Mouse (Mus musculus): ENCODE measurements around the gene Suclg2.

Gene Suclg2

DNA sequence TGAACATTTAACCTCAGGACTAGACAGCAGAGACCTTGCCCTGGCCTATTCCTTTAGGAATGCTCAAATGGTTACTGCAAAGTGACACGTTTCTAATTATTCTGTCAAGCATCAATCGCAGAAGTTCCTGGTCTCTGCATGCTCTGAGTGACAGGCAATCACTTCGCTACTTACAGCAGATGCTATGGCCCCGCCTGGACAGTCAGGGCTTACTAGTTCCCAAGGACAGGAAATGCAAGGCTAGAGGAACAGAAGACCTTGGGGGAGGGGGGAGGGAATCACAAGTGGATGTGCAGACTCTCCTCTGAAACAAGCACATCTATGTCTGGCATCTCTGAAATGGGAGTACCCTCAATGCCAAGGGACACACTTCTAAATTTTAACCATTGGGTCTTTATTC is 167.6 kb downstream of the Suclg2 start:
- DNase-seq, result no peak

DNA sequence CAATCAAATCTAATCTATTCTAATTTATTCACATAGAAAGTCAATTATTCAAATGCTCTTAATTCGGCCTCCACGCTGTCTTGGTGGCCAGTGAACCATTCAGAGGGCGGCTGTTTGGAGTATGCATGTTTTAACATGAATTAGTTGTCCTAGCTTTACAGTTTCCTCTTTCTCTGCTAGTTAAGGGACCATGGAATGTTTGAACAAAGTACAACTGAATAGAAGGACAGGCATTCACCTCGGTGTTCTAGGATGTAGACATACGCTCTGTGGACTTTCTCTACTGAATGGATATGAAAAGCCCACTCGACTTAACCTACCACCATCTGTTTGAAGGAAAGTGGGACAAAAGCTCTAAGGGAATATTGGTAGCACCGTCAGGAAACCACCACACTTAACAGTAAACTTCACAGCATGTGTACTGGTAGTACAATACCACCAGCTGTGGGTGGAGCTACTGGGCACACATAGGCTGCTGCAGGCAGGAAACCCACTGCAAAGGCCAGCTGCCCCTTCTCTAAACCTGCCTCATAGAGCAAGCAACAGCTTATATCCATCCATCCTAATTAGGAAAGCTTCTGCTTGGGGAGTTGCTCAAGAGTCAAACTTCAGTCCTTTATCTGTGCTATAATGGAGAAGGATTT is 172.3 kb downstream of the Suclg2 start:
- no peak for DNase-seq

DNA sequence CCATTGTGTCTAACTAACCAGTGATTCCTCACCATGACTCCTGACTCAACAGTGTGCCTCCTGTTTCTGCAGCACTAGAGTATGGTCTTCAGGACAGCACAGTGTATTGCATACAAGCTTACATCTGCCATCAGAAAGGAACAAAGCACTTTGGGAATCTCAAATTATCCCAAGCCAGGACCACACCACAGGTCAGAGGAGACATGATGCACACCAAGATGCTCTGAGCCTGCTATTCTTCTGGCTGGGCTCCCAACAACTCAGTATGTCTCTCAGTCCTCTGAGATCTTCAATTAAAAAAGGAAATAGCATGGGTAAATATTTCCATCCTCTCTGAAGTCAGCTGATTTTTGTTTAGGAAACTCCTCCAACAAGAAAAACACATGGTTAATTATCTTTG is 172.9 kb downstream of the Suclg2 start:
- no peak for DNase-seq

DNA sequence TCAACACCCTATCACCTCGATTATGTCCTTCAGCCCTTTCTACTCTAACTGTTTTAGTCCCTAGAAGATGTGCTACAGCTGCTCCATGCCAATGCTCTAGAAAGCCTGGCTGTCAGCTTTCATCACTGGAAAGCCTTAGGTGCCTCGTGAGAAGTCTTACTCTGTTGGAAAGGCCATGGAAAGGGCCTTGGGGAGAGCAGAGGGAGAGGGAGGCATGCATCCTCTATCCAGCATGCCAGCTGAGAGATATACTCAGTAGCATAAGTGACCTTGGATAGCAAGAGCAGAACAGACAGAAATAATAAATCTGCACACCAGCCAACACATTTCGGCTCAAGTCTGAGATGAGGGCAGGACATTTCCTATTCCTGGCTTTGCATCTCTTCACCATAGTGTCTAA is 173.3 kb downstream of the Suclg2 start:
- DNase-seq, result no peak

DNA sequence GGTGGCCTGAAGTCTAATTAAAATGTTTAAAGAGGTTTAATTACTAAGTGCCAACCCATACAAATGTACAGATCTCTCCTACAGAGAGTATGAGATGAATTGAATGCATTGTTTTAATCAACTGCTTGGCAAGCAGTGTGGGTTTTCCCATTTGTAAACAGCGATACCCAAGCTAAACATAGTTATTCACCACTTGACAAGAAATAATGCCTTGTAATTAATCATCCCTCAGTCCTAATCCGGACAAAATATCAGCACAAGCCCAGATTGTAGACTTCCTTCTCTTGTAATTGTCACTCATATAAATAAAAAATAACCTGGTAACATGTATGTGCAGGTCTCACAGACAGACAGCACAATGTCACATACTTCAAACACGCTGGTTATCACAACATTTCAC is 183.4 kb downstream of the Suclg2 start:
- DNase-seq, result no peak

DNA sequence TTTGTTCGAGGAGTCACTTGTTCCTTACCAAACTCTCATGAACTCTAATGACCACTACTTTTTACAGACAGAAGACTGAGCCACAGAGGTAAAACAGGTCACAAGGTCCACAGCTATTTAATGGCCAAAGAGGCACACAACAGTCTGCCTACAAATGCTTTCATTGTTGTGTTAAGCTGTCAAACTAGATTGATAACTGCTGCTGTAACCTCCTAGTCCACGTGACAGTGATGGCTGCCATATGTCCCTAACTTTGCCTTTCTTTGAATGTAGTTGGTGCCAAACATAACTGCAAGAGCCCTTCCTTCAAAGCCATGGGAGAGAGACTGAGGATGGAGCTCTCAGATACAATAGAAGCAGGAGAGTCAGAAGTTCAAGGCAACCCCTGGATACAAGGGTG is 198.8 kb downstream of the Suclg2 start:
- DNase-seq, result no peak

DNA sequence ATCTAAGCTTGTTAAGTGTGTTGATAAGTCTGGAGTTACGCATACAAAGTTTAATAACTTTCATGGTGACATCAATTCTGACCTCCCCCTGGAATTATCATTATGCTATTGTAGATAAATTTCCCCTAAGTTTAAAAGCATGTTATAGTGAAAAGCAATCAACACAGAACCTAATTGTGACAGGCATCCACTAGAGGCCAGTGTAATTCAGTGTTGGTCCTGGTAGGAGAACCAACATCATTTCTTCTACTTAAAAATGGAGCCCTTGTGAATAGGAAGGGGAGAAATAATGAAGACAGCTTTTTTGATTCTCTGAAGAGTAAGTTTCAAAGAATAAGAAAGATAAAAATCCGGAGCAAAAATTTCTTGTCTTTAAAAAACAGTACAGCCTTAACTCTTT is 200.2 kb downstream of the Suclg2 start:
- no peak for DNase-seq

DNA sequence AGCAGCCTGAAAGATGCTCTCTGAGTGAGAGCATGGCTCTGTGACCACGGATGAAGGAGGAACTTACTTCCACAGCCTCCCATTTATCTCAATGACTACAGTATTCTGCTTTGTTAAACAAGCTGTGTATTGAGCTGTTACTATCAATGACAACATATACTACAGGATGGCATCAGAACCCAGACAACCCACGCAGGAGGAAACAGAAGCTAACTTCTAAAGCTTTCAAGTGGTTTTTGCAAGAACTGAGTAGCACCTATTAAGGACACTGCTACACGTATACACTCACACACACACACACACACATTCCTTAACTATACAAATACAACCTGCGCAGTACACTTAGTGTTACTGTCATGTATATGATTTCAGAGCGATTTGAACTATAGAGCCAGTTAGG is 202.9 kb downstream of the Suclg2 start:
- DNase-seq, result no peak

DNA sequence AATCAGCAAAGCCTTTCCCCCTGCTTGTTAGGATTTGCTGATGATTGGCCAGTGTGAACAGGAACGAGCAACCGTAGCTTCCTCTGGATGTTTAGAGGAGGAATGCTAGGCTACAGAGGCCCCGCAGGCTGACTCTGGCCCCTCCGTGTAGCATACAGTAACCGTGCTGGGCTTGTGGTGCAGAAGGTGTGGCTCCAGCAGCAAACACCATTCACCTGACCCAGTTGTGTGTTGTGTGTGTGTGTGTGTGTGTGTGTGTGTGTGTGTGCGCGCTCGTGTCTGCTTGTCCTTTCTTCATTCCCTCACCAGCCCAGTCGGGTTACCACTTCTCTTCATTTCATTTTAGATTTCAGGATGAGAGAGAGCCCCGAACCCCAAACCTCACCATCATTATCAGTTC is 203.9 kb downstream of the Suclg2 start:
- DNase-seq, result no peak

DNA sequence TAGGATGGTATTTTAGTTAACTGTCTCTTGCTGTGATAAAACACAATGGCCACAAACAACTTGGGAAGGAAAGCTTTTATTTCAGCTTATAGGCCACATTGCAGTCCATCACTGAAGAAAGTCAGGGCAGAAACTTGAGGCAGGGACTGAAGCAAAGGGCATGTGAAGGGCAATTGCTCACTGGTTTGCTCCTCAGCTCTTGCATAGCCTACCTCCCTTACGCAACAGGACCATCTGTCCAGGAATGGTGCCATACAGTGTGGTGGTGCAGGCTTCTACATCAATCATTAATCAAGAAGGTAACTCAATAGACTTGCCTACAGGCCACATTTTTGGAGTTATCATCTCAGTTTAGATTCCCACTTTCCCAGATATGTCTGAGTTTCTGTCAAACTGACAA is 206.9 kb downstream of the Suclg2 start:
- no peak for DNase-seq

DNA sequence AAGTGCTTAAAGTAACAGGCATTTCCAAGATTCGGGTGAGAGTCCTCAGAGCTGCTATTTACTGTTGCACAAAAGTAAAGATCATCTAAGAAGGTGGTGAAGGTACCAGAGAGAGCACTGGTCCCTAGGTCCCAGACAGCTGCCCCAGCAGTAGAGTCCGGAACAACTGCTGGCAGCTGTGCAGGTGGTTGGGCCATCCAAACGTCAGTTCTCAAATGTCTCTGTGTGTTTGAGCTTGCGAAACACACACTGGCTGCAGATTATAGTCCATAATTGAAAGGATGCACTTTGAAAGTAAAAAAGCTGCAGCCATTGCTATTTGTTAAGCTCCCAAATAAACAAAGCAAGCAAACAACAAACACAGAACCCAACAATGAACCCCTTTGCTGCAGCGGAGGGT is 217.8 kb downstream of the Suclg2 start:
- no peak for DNase-seq

DNA sequence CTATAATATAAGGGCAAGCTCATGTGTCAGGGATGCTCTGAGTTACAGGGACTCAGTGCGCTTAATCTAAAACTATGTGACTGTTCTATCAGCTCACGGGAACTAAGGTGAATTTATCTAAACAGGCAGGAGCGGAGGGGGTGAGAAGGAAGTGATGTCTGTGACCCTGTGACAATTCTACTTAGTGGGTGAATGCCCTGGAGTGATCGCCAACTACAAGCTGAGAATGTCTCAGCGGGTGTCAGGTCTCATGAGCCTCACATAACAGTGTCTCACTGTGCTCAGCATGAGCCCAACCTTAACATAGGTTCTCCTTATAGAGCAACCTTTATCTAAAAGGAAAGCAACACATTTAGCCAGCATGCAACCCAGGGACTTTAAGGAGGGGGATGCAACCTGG is 219.0 kb downstream of the Suclg2 start:
- DNase-seq, result no peak

DNA sequence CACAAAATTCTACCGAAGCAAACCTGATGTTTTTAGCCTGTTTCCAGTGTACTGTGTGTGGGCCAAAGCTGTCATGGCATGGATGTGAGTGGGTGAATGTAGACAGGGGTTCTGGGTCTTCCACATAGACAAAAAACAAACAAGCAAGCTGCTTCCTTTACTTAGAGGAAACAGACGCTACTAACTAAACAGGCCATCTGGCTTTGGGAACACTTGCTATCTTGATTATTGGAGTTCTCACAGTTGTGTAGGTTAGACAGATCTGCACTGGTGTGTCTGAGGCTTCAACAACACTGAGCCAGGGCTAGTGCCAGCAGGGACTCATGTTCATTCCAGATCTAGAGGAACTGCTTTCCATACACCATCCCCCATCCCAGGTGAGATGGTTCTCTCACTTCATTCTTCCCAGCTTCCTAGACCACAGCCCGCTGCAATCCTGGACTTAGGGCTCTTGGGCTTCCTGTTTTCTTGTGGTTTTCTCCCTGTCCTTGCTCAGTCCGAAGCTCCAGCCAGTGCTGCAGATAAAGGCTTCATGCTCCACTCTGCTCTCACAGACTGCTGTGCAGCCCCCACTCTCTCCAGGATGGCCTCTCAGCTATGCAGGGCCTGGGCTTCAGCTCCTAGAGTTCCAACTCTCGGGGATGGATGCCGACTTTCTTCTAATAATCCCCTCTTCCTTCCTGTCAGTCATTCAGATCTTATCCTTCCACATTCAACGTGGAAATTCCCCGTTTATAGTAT is 226.2 kb downstream of the Suclg2 start:
- no peak for DNase-seq

DNA sequence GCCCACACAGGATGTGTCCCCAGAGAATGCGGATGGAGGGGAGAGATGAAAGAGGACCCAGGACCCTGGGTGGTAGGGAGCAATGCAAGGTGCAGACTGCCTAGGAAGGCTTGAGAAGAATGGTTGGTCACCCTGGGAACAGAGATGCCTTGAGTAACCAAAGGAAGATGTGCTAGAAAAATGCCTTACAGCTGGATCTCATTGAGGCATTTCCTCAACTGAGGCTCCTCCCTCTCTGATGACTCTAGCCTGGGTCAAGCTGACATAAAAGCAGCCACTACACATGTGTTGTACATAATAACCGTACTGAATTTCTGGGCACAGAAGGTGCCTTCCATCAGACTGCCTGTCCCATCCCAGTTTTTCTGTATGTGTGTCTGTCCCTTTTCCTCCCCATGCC is 227.6 kb downstream of the Suclg2 start:
- DNase-seq, result no peak

DNA sequence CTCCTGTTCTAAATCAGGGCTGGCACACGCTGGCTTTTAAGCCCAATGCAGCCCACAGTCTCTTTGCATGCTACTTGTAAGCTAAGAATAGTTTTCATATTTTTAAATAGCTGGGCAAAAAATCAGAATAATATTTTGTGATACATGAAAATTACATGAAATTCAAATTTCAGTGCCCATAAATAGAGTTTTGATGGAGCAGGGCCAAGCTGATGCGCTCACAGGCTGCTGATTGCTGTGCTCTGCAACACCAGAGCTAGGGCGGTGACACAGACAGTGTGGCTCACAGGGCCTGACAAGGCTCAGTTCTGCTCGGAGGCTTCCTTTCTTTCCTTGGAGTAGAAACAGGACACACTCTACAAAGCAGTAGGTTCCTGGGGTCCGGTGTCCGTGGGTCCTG is 232.8 kb downstream of the Suclg2 start:
- DNase-seq, result no peak

DNA sequence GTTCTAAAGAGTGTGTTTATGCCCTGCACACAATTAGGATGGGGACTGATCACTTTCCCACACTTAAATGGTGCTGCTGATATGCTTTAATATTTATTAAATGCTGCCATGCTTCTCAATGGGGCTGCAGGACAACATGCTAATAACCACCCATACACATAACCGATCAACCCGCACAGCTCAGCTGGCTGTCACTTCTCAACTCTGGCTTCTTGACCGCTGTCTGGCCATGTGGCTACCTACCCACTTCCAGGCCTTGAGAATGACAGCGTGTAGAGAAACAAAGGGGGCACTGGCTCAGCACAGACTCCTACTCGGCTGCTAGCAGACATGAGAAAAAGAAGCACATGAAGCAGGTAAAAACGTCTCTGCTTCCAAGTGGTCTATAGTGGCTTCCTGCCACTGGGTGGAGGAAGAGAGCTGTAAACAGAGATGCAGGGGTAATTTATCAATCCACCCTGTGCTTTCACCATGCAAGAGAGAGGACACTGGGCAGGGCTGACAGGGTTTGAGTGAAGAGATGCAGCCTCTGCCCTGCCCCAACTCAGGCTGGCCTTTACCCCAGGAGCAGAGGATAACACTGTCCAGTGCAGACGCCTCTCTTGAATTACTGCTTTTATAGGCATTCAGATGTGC is 234.3 kb downstream of the Suclg2 start:
- DNase-seq, result peak; percentile 17 to 39

DNA sequence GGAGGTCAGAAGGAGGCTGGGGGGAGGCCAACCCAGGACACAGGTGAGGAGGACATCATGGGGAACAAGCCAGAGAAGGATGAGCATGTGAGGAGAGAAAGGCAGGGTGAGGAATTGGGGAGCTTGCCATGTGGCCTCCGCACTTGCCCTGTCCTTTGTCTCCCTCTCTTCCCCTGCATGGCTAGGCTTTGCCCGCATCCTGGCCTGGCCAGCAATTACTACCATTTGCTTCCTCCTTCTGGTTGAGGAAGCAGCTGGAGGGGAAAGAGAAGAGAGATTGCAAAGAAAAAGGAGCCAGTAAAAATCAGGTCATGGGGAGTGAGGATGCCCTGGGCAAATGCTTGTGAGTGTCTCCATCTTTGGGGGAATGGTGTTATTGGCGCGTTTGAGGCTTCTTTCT is 234.9 kb downstream of the Suclg2 start:
- DNase-seq, result peak in 1 of 2 experiments; percentile 4

DNA sequence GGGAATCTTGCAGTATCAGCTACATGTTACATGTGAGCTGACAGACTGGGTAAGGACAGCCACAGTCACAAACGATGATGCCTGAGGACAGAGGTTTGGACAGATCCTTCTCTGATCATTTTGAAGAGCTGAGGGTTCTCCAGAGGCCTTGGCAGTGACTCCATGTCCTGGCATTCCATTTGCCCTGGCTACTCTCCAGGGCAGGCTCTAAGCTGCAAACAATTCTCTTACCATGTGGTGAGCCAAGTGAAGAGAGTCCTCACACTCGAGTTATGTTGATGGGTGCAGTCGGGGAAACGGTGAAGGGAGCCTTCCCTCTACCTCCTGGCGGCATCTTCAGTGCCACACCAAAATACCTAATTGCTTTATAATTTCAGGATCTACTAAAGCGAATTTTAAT is 235.5 kb downstream of the Suclg2 start:
- DNase-seq, result peak; percentile 10 to 25

DNA sequence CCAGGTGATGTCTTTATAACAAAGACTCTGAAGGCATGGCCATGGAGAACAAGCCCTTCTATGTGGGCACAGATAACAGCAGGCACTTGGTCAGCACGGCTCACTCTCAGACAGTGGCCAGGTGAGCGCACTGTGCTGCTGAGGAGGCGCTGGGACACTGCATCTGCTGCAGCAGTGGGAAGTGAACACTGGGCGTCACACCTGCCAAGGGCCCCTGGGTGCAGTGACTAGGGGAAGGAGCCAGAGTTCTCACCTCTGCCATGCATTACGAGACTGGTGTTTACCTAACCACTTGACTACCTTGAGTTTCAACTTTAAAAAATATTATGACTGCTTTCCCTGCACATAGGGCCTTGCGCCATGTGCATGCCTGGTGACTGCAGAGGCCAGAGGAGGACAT is 238.8 kb downstream of the Suclg2 start:
- no peak for DNase-seq

DNA sequence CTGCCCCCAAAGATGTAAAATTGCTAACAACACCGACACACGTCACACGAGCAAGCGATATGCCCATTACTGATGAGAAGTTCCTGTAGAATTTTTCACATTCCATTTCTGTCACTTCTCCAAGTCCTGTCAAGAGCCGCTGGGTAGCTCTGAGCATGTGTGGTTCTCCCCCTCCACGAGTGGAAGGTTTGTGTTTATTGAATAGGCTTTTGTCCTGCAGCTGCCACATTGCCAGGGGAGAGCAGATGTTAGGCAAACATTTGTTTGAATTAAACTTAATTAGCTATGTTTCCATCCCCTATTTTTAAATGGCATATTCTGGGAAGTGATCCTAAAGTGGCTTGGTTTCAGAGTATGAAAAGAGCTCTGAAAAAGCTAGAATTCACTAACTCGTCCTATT is 249.1 kb downstream of the Suclg2 start:
- no peak for DNase-seq

DNA sequence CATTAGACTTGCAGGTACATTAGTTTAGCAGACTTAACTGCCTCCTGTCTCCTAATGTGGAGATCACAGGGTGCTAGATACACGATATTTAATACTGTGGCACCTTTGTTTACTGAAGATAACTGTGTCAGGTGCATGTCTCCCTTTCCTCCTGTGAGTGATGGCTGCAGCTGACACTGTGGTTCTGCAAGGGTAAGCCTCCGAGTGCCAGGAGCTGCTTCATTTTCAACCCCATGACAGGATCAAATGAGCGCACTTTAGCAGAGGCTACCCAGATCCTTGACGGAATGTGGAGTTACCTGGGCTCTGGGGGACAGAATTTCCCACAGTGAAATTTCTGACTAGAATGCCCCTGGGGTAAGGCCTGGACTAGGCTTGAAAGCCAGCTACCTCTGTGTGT is 253.3 kb downstream of the Suclg2 start:
- no peak for DNase-seq

DNA sequence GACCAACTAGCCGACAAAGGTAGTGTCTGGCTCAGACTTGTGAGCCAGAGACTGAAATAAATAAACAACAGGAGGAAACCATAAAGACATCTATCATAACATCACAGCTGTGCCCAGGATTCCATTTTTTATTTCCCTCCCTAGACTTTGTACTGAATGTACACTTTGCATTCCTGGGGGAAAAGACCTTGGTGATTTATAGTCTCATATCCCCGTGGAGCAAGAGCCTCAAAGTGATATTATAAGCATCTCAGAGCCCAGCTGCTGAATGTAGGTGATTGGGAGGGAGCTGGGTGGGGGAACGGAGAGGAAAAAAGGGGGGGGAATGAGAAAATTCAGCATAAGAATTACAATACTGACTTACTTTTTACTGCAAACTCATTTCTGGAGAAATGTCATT is 259.2 kb downstream of the Suclg2 start:
- DNase-seq, result no peak

DNA sequence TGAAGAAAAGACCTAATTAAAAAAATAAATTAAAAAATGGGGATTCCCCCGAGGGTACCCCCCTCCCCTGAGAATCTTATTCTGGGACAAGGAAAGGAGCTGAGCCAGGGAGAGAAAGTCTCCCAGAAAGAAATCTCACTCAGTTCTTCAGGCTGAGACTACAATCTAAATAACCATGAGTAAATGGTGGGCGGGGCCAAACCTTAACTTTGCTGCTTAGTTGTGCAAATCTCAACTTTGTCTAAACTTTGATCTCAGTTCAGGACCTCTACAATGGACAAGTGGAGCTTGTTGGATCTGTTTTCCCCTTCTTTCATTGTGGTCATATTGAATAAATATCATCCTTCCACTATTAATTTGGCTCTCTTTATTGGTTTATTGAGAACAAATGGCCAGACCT is 272.4 kb downstream of the Suclg2 start:
- DNase-seq, result no peak

DNA sequence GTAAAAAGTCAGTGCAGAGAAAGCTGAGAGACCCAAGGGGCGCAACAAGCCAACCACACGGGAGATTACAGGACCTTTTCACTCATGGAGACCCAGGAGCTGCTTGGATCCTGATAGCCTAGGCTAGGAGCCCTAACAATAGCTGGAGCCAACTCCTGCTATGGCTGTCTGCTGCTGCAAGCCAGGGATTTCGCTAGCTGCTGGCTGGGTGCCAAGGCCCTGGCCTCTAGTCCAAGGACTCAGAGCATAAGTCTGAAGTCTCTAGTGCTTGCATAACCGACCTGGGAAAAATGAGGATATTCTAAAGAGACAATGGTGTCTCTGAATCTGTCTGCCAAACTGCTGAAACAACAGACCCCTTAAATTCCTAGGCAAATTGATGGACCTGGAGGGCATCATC is 273.6 kb downstream of the Suclg2 start:
- DNase-seq, result peak; percentile 70 to 84

Data from cerebellum, postnatal 25 days (tissue).